Mouse (Mus musculus) olfactory bulb, adult 2 months (tissue): ENCODE results near the gene Ms4a4b. TPM values are rescaled to one million over a fixed set of nuclear protein-coding genes. Genes with fewer than 3 reads are reported as not detected.

Experiments used
- H3K27ac ChIP-seq: fragments of 200-500 bp; 2 replicates; pipeline ENCODE4 v1.5.1; 2012; ENCODE audit warnings: low read depth, low read length; ENCODE audit not compliant: insufficient read depth
- H3K4me1 ChIP-seq: fragments of 200-500 bp; 2 replicates; pipeline ENCODE4 v1.6.1; 2012; ENCODE audit warnings: low read length; ENCODE audit not compliant: control insufficient read depth, insufficient read depth
- H3K4me3 ChIP-seq: fragments of 200-500 bp; 2 replicates; pipeline ENCODE4 v1.5.1; 2012; ENCODE audit warnings: mild to moderate bottlenecking, low read depth, low read length, moderate library complexity; ENCODE audit not compliant: insufficient read depth
- CTCF ChIP-seq: fragments of 200-500 bp; IDR thresholded peaks from 2 replicates; pipeline ENCODE4 v1.5.1; 2012; ENCODE audit warnings: low read depth, mild to moderate bottlenecking, low read length, moderate library complexity; ENCODE audit not compliant: insufficient read depth
- POLR2A ChIP-seq: fragments of 200-500 bp; IDR thresholded peaks from 2 replicates; pipeline ENCODE4 v1.6.1; 2012; ENCODE audit warnings: mild to moderate bottlenecking, low read depth, low read length, moderate library complexity; ENCODE audit not compliant: insufficient read depth
- WGBS: fragments of 180-500 bp; shearing (Covaris S2); methylation state at CpG from one replicate; pipeline ENCODE4 v1.1.7; 2018; 5-methylcytosine and 5-hydroxymethylcytosine counted together
- polyA plus RNA-seq: library from polyadenylated mRNA; stranded (reverse); fragments of >200 nt; gene quantifications from 2 replicates; pipeline ENCODE4 v1.2.4, GENCODE M21; 2012; ENCODE audit warnings: low replicate concordance; ENCODE audit not compliant: missing spikeins, insufficient read depth, insufficient read length

The Ms4a4b gene
- polyA plus RNA-seq, 1 experiment, result not detected

DNA sequence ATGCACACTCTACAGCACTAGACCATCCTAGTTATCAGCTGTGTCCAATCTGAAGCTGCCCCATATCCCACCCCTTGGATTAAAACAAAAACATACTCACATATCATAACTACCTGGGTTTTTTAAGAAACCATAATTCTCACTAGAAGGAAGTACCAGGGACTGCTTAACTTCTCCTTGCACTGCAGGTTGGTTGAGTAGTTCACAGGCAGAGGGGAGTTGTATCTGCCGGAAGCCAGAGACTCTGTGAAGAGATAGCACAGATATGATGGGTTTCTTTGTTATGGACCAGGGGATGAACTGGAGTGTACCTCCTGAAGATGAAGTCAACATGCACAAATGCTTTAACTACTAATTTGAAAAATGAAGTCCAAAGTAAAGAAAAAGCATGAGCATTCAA lies 57.4 kb downstream of the Ms4a4b start:
- no peak for TF ChIP-seq CTCF
- no peak for TF ChIP-seq POLR2A
- WGBS, result 92% methylated on average over 1 of the region's 1 CpGs
- no peak overlapping the region for H3K4me3 ChIP-seq
- H3K4me1 ChIP-seq, result no peaks in the 10 kb centered on the region
- no peak overlapping the region for H3K27ac ChIP-seq

DNA sequence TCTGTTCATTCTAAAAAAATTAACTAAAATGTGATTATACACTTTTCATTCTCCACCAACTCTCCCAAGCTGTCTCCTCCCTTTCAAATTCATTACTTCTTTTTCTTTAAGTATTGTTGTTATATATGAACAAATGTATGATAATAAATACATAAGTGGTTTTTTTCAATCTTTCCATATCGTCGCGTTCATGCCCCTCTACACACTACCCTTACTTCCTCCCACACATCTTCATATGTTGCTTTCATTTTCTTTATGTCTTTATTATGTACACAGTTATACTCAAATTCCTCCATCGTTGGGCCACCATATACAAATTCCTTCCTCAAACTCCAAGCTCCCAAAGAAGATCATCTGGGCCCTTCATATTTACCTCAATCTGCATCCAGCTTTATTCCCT lies 58.0 kb downstream of the Ms4a4b start:
- 94% methylated on average over 4 of the region's 4 CpGs for WGBS
- no peaks in the 10 kb centered on the region for H3K4me1 ChIP-seq
- H3K27ac ChIP-seq, result no peak overlapping the region
- no peak overlapping the region for H3K4me3 ChIP-seq
- TF ChIP-seq POLR2A (no peak), CTCF (no peak)

DNA sequence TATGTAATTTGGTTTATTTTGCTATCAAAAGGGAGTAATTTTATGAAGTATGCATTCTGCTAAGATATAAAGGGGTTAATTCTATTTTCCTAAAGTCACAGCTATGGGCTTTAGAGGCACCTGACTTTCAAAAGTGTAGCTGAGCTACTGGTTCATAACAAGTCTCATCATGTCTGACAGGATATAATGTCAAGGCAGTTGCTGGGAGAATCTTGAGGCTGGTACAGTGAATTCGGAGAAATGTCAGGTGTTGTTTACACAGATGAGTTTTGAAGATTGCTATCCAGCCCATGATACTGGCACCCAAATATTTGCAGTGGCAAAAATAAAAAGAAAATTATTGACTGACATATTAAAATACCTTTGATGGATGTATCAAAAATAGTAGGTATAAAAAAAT lies 61.5 kb downstream of the Ms4a4b start:
- 88% methylated on average over 1 of the region's 1 CpGs for WGBS
- Histone ChIP-seq H3K4me3 (no peak overlapping the region), H3K27ac (no peak overlapping the region), H3K4me1 (no peaks in the 10 kb centered on the region)
- TF ChIP-seq POLR2A, result no peak
- no peak for TF ChIP-seq CTCF

DNA sequence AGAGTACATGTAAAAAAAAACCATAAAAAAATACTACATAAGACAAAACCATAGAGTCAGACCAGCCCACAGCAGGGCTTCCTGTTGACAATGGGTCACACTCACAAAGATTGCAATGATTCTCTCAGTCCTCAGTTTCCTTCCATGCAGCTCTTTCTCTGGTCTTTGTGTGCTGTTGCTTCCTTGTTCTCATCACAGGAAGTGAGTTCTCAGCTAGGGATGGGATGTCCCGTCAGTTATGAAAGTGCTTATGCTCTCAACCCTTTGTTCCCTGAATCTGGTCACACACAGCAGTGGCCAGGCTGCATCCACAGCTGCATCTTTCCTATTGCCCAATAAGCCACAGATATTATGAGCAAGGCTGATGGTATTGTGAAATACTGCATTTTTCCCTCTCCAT lies 70.1 kb downstream of the Ms4a4b start:
- no peaks in the 10 kb centered on the region for H3K4me1 ChIP-seq
- no peak overlapping the region for H3K4me3 ChIP-seq
- 66% methylated on average over 1 of the region's 1 CpGs for WGBS
- no peak overlapping the region for H3K27ac ChIP-seq
- no peak for TF ChIP-seq POLR2A
- TF ChIP-seq CTCF, result no peak

DNA sequence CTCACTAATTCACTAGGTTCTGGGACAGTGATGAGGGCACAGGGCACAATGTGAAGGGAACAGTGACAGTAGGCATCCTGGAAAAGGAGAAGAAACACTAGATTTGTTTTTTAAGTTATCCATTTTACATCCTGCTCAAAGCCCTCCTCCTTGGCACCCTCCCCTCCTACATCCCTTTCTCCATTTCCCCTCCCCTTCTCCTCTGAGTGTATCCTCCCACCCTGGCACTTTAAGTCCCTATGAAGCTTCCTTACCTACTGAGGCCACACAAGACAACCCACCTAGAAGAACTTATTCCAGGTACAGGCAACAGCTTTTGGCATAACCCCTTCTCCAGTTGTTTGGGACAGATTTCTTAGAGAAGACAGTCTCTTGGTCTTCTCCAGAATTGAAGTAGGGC lies 72.9 kb downstream of the Ms4a4b start, which contains the start of gene Ms4a6b:
Gene Ms4a6b, plus strand, starts transcription at position 267 of the 400 bp plus-strand sequence.
- TF ChIP-seq CTCF (no peak), POLR2A (no peak)
- Histone ChIP-seq H3K4me1 (no peaks in the 10 kb centered on the region), H3K4me3 (no peak within 1 kb of the TSS), H3K27ac (no peak within 1 kb of the TSS)

Other genes starting within 250 kb of the Ms4a4b start
- not detected in 2 replicates for gene Ms4a13, start 246.8 kb upstream of the Ms4a4b start, polyA plus RNA-seq
- gene Ms4a12, start 211.1 kb upstream of the Ms4a4b start, polyA plus RNA-seq, result not detected in 2 replicates
- not detected in 2 replicates for gene Ms4a1, start 177.3 kb upstream of the Ms4a4b start, polyA plus RNA-seq
- not detected in 2 replicates for gene Ms4a5, start 159.7 kb upstream of the Ms4a4b start, polyA plus RNA-seq
- not detected in 2 replicates for gene Ms4a14, start 129.1 kb upstream of the Ms4a4b start, polyA plus RNA-seq
- gene Ms4a7, start 107.4 kb upstream of the Ms4a4b start, polyA plus RNA-seq, result not detected in 2 replicates
- gene Ms4a4a, start 68.0 kb upstream of the Ms4a4b start, polyA plus RNA-seq, result not detected in 2 replicates
- not detected in 2 replicates for gene Ms4a4c, start 38.8 kb upstream of the Ms4a4b start, polyA plus RNA-seq
- gene Ms4a6c, start 25.8 kb downstream of the Ms4a4b start, polyA plus RNA-seq, result not detected in 2 replicates
- not detected in 2 replicates for gene Gm8369, start 42.4 kb downstream of the Ms4a4b start, polyA plus RNA-seq
- gene Ms4a6b, start 73.0 kb downstream of the Ms4a4b start, polyA plus RNA-seq, result not detected in 2 replicates
- not detected in 2 replicates for gene Ms4a4d, start 93.2 kb downstream of the Ms4a4b start, polyA plus RNA-seq
- not detected in 2 replicates for gene Ms4a6d, start 161.3 kb downstream of the Ms4a4b start, polyA plus RNA-seq
- not detected in 2 replicates for gene Ms4a2, start 180.2 kb downstream of the Ms4a4b start, polyA plus RNA-seq
- not detected in 2 replicates for gene Ms4a3, start 197.3 kb downstream of the Ms4a4b start, polyA plus RNA-seq
- not detected in 2 replicates for gene Oosp2, start 217.0 kb downstream of the Ms4a4b start, polyA plus RNA-seq
- gene Oosp1, start 247.6 kb downstream of the Ms4a4b start, polyA plus RNA-seq, result not detected in 2 replicates